Mouse (Mus musculus): ENCODE measurements at regions not wholly inside any gene's neighbourhood (a gene's known extent, or its start where the extent isn't known, plus 50 kb on each side); places are given as distances from the start of the nearest gene placed in this dataset.

- Histone ChIP-seq H3K4me3 (no peak overlapping the region), H3K4me1 (no peaks in the 10 kb centered on the region), H3K4me2 (replicated peaks) (no peak overlapping the region), H3K27ac (replicated peaks) (0 out of 2 replicates have a peak overlapping the region, but pooled peaks have one; percentile 34), H3K9ac (replicated peaks) (no peak overlapping the region), H3K9me3 (peaks cover 4% of the 10 kb centered on the region; the same call in 1 of the 2 replicates), H3K27me3 (no peaks in the 10 kb centered on the region), H3K36me3 (no peaks in the 10 kb centered on the region)
- 0 out of 2 replicates have a peak, but pooled peaks have one; percentile 46 for ATAC-seq (replicated peaks)
- 20% methylated on average over 3 of the region's 3 CpGs for WGBS
Observed at GRCm38 (mm10) chr5:115790436-115790835, 54.6 kb upstream of the Cit start.

Data from forebrain, embryonic 15.5 days (tissue).